Mouse (Mus musculus) liver, embryonic 14.5 days (tissue): ENCODE measurements at regions not wholly inside any gene's neighbourhood (a gene's known extent, or its start where the extent isn't known, plus 50 kb on each side); places are given as distances from the start of the nearest gene placed in this dataset.

ENCODE experiments used
- ATAC-seq: fragments of 200-750 bp; cut with Nextera tagmentation; 2 replicates; pipeline ENCODE4 v1.8.0; 2017; ENCODE audit warnings: moderate number of reproducible peaks, mild to moderate bottlenecking, moderate library complexity; ENCODE audit not compliant: insufficient read depth
- DNase-seq, 3 experiments: peaks; one replicate each; pipeline ENCODE4 v3.0.0-alpha.2; 2012 to 2013; ENCODE audit warnings: low read depth in 3 of 3, low spot score in 3 of 3
- H3K27ac ChIP-seq: fragments of 300-500 bp; sonication (generic); 2 replicates; pipeline ENCODE4 v1.5.1; 2014; ENCODE audit warnings: moderate library complexity, mild to moderate bottlenecking, control low read depth, inconsistent platforms
- H3K27me3 ChIP-seq: fragments of 300-500 bp; sonication (generic); 2 replicates; pipeline ENCODE4 v1.6.1; 2014; ENCODE audit warnings: mild to moderate bottlenecking, low read length, moderate library complexity; ENCODE audit not compliant: control insufficient read depth, insufficient read depth
- H3K36me3 ChIP-seq: fragments of 300-500 bp; sonication (generic); replicated peaks from 2 replicates; pipeline ENCODE4 v1.6.1; 2014; ENCODE audit warnings: low read depth; ENCODE audit not compliant: control insufficient read depth, insufficient read depth
- H3K4me1 ChIP-seq, 2 experiments: fragments of 200-500 bp in 1 of 2; fragments of 300-500 bp in 1 of 2; sonication (generic) in 1 of 2; replicated peaks; 2 replicates each; pipeline ENCODE4 v1.6.1; 2012 to 2014; ENCODE audit warnings: antibody characterized with exemption in 1 of 2, inconsistent platforms in 1 of 2, low read length in 1 of 2; ENCODE audit not compliant: control insufficient read depth in 2 of 2, insufficient read depth in 2 of 2
- H3K4me2 ChIP-seq: fragments of 300-500 bp; sonication (generic); 2 replicates; pipeline ENCODE4 v1.6.1; 2014; ENCODE audit warnings: low read depth, mild to moderate bottlenecking, control low read depth, moderate library complexity
- H3K4me3 ChIP-seq, 2 experiments: fragments of 200-500 bp in 1 of 2; fragments of 300-500 bp in 1 of 2; sonication (generic) in 1 of 2; 2 replicates each; pipeline ENCODE4 v1.5.1; 2012 to 2014; ENCODE audit warnings: low read depth in 2 of 2, low read length in 2 of 2, mild to moderate bottlenecking in 2 of 2, control low read depth in 1 of 2, inconsistent platforms in 1 of 2, moderate library complexity in 1 of 2; ENCODE audit not compliant: insufficient read depth in 1 of 2
- H3K9ac ChIP-seq: fragments of 300-500 bp; sonication (generic); replicated peaks from 2 replicates; pipeline ENCODE4 v1.6.1; 2014; ENCODE audit warnings: mild to moderate bottlenecking, control low read depth, moderate library complexity
- H3K9me3 ChIP-seq: fragments of 300-500 bp; sonication (generic); 2 replicates; pipeline ENCODE4 v1.6.1; 2016; ENCODE audit warnings: low read length, mixed read lengths; ENCODE audit not compliant: control insufficient read depth
- CTCF ChIP-seq: IDR thresholded peaks from 2 replicates; pipeline ENCODE4 v1.5.1; 2016; ENCODE audit warnings: antibody characterized with exemption, low read depth, control low read depth
- EP300 ChIP-seq: IDR thresholded peaks from 2 replicates; pipeline ENCODE4 v1.6.1; 2016; ENCODE audit warnings: antibody characterized with exemption, low read depth
- WGBS: fragments of 180-500 bp; shearing (Covaris S2); extraction: QIAGEN DNeasy Blood & Tissue Kit; methylation state at CpG from one replicate; pipeline ENCODE4 v1.1.7; 2014; ENCODE audit not compliant: insufficient replicate concordance; 5-methylcytosine and 5-hydroxymethylcytosine counted together

GRCm38 (mm10) chr4:96980311-96980710 lies 195.3 kb upstream of the Gm12695 start:
- ATAC-seq (no peak), DNase-seq (no peak)
- no peaks in the 10 kb centered on the region for H3K4me1 ChIP-seq
- H3K27me3 ChIP-seq: no peaks in the 10 kb centered on the region
- H3K9me3 ChIP-seq: no peaks in the 10 kb centered on the region
- TF ChIP-seq CTCF: no peak
- no peak for TF ChIP-seq EP300
- WGBS: 60% methylated on average over 2 of the region's 2 CpGs
- H3K4me2 ChIP-seq: no peak overlapping the region
- no peak overlapping the region for H3K9ac ChIP-seq
- no peak overlapping the region for H3K4me3 ChIP-seq
- H3K27ac ChIP-seq: no peak overlapping the region
- H3K36me3 ChIP-seq: no peaks in the 10 kb centered on the region

DNA sequence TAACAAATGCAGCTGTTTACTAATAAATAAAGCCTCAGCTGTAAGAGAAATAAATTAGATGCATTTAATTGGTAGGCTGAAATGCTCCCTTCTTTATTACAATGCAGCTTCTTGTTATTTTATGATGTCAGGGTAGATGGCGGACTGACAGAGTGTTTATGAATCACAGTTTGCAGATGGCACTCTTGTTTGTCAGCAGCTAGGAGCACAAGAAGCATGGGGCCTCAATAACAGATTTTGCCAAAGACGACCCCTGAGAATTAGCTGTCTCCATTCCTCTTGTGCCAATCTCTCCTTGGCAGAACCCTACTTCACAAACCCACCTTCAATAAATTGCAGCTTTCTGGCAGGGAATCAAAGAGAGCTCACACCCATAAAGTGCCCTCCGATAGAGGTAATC lies 194.9 kb upstream of the Gm12695 start:
- no peaks in the 10 kb centered on the region for H3K4me1 ChIP-seq
- no peak overlapping the region for H3K4me3 ChIP-seq
- H3K9me3 ChIP-seq: no peaks in the 10 kb centered on the region
- H3K27ac ChIP-seq: no peak overlapping the region
- H3K27me3 ChIP-seq: no peaks in the 10 kb centered on the region
- TF ChIP-seq CTCF: no peak
- no peak for TF ChIP-seq EP300
- H3K9ac ChIP-seq: no peak overlapping the region
- DNase-seq (no peak), ATAC-seq (no peak)
- 63% methylated on average over 3 of the region's 3 CpGs for WGBS
- no peak overlapping the region for H3K4me2 ChIP-seq
- H3K36me3 ChIP-seq: no peaks in the 10 kb centered on the region

- TF ChIP-seq EP300: no peak
- Histone ChIP-seq H3K4me2 (no peak overlapping the region), H3K27me3 (no peaks in the 10 kb centered on the region), H3K4me1 (no peaks in the 10 kb centered on the region), H3K36me3 (no peaks in the 10 kb centered on the region), H3K9me3 (no peaks in the 10 kb centered on the region), H3K4me3 (no peak overlapping the region), H3K9ac (no peak overlapping the region), H3K27ac (no peak overlapping the region)
- DNase-seq (no peak), ATAC-seq (no peak)
- 38% methylated on average over 3 of the region's 3 CpGs for WGBS
Observed at GRCm38 (mm10) chr4:96974935-96975334, 189.9 kb upstream of the Gm12695 start.

GRCm38 (mm10) chr4:96973804-96974203 lies 188.8 kb upstream of the Gm12695 start:
- Histone ChIP-seq H3K9me3 (no peaks in the 10 kb centered on the region), H3K27me3 (no peaks in the 10 kb centered on the region), H3K4me3 (no peak overlapping the region), H3K4me1 (no peaks in the 10 kb centered on the region), H3K36me3 (no peaks in the 10 kb centered on the region), H3K4me2 (no peak overlapping the region), H3K27ac (no peak overlapping the region), H3K9ac (no peak overlapping the region)
- TF ChIP-seq CTCF (no peak), EP300 (no peak)
- DNase-seq (no peak), ATAC-seq (no peak)
- 22% methylated on average over 1 of the region's 1 CpGs for WGBS

GRCm38 (mm10) chr4:96969199-96969598 lies 184.2 kb upstream of the Gm12695 start:
- no peaks in the 10 kb centered on the region for H3K36me3 ChIP-seq
- TF ChIP-seq EP300 (no peak), CTCF (no peak)
- H3K4me3 ChIP-seq: no peak overlapping the region
- H3K9me3 ChIP-seq: no peaks in the 10 kb centered on the region
- no peak overlapping the region for H3K27ac ChIP-seq
- no peaks in the 10 kb centered on the region for H3K27me3 ChIP-seq
- ATAC-seq (no peak), DNase-seq (no peak)
- no peak overlapping the region for H3K9ac ChIP-seq
- no peak overlapping the region for H3K4me2 ChIP-seq
- H3K4me1 ChIP-seq: no peaks in the 10 kb centered on the region
- WGBS: 68% methylated on average over 5 of the region's 5 CpGs
